Mouse (Mus musculus) C2C12 (cell line): ENCODE data around the gene Cyp3a13. TPM values are rescaled to one million over a fixed set of nuclear protein-coding genes. Genes with fewer than 3 reads are reported as not detected.

Experiments
- H3K27me3 ChIP-seq: one replicate; pipeline ENCODE4 v1.6.1; 2011; ENCODE audit not compliant: control insufficient read depth, insufficient read depth, insufficient read length
- H3K36me3 ChIP-seq: one replicate; pipeline ENCODE4 v1.6.1; 2011; ENCODE audit not compliant: control insufficient read depth, insufficient read depth
- H3K4me3 ChIP-seq: one replicate; pipeline ENCODE4 v1.5.1; 2011; ENCODE audit warnings: mild to moderate bottlenecking, control low read depth; ENCODE audit not compliant: poor library complexity, insufficient read depth, severe bottlenecking
- H3K79me2 ChIP-seq: one replicate; pipeline ENCODE4 v1.6.1; 2011; ENCODE audit not compliant: control insufficient read depth, insufficient read depth
- H3K79me3 ChIP-seq: one replicate; pipeline ENCODE4 v1.6.1; 2011; ENCODE audit warnings: low read depth, control low read depth
- H3ac ChIP-seq: one replicate; pipeline ENCODE3; 2011; ENCODE audit warnings: low read depth; ENCODE audit not compliant: control insufficient read depth, insufficient read length
- CEBPB ChIP-seq: IDR thresholded peaks from one replicate; pipeline ENCODE4 v1.6.1; 2011; ENCODE audit warnings: low read depth, mild to moderate bottlenecking, control low read depth, moderate library complexity
- CTCF ChIP-seq: IDR thresholded peaks from one replicate; pipeline ENCODE4 v1.5.1; 2011; ENCODE audit not compliant: control insufficient read depth, insufficient read depth, insufficient read length
- FOSL1 ChIP-seq: IDR thresholded peaks from one replicate; pipeline ENCODE4 v1.8.0; 2011; ENCODE audit warnings: mild to moderate bottlenecking, low read length; ENCODE audit not compliant: poor library complexity, insufficient read depth, severe bottlenecking
- MAX ChIP-seq: IDR thresholded peaks from one replicate; pipeline ENCODE4 v1.6.1; 2011; ENCODE audit warnings: mild to moderate bottlenecking, control low read depth
- MYOD1 ChIP-seq: IDR thresholded peaks from one replicate; pipeline ENCODE4 v1.6.1; 2011; ENCODE audit warnings: low read depth; ENCODE audit not compliant: control insufficient read depth, insufficient read length
- MYOG ChIP-seq: IDR thresholded peaks from one replicate; pipeline ENCODE4 v1.6.1; 2011; ENCODE audit not compliant: control insufficient read depth, insufficient read length; ENCODE audit errors: extremely low read depth
- USF1 ChIP-seq: IDR thresholded peaks from one replicate; pipeline ENCODE4 v1.6.1; 2011; ENCODE audit warnings: low read depth, mild to moderate bottlenecking, control low read depth, moderate library complexity
- polyA plus RNA-seq: library from polyadenylated mRNA; unstranded; fragments of >200 nt; fragmentation: generic; extraction: Trizol; gene quantifications from one replicate; pipeline ENCODE4 v1.2.1, GENCODE M21; 2012; ENCODE audit warnings: missing spikeins

Gene Cyp3a13
- polyA plus RNA-seq, 1 experiment, result not detected

GRCm38 (mm10) chr5:137922171-137922570 is 752 bp upstream of the Cyp3a13 start:
- Histone ChIP-seq H3ac (no peak overlapping the region), H3K79me3 (no peaks in the 10 kb centered on the region), H3K79me2 (no peaks in the 10 kb centered on the region), H3K27me3 (no peaks in the 10 kb centered on the region), H3K4me3 (no peak overlapping the region), H3K36me3 (no peaks in the 10 kb centered on the region)
- TF ChIP-seq MYOD1, result no peak
- TF ChIP-seq CEBPB, result no peak
- TF ChIP-seq CTCF, result no peak
- TF ChIP-seq FOSL1, result no peak
- TF ChIP-seq MAX, result no peak
- no peak for TF ChIP-seq USF1
- no peak for TF ChIP-seq MYOG

GRCm38 (mm10) chr5:137915550-137915949 is 5.9 kb downstream of the Cyp3a13 start:
- no peaks in the 10 kb centered on the region for H3K36me3 ChIP-seq
- H3K79me3 ChIP-seq, result no peaks in the 10 kb centered on the region
- H3K27me3 ChIP-seq, result no peaks in the 10 kb centered on the region
- H3K4me3 ChIP-seq, result no peak overlapping the region
- no peaks in the 10 kb centered on the region for H3K79me2 ChIP-seq
- TF ChIP-seq USF1, result no peak
- no peak for TF ChIP-seq CTCF
- TF ChIP-seq MYOG, result no peak
- no peak overlapping the region for H3ac ChIP-seq

GRCm38 (mm10) chr5:137914508-137914907 is 6.9 kb downstream of the Cyp3a13 start:
- Histone ChIP-seq H3K36me3 (no peaks in the 10 kb centered on the region), H3K79me2 (no peaks in the 10 kb centered on the region)

GRCm38 (mm10) chr5:137909564-137910262 is 11.7 kb downstream of the Cyp3a13 start:
- no peaks in the 10 kb centered on the region for H3K27me3 ChIP-seq
- no peaks in the 10 kb centered on the region for H3K36me3 ChIP-seq
- no peak overlapping the region for H3K4me3 ChIP-seq
- H3K79me2 ChIP-seq, result no peaks in the 10 kb centered on the region
- no peaks in the 10 kb centered on the region for H3K79me3 ChIP-seq
- no peak for TF ChIP-seq CEBPB
- TF ChIP-seq CTCF, result no peak
- TF ChIP-seq USF1, result no peak
- TF ChIP-seq MYOG, result no peak
- TF ChIP-seq MYOD1, result no peak
- TF ChIP-seq MAX, result no peak
- no peak for TF ChIP-seq FOSL1
- H3ac ChIP-seq, result no peak overlapping the region

More at GRCm38 (mm10) chr5:137914508-137914907, 6.9 kb downstream of the Cyp3a13 start:
- no peak overlapping the region for H3K4me3 ChIP-seq
- no peaks in the 10 kb centered on the region for H3K79me3 ChIP-seq
- H3K27me3 ChIP-seq, result no peaks in the 10 kb centered on the region
- TF ChIP-seq CTCF, result no peak
- TF ChIP-seq MYOD1, result no peak
- no peak overlapping the region for H3ac ChIP-seq

- H3K4me3 ChIP-seq, result no peak overlapping the region
- H3K79me3 ChIP-seq, result no peaks in the 10 kb centered on the region
- H3K79me2 ChIP-seq, result no peaks in the 10 kb centered on the region
- TF ChIP-seq MAX, result no peak
- no peak for TF ChIP-seq CTCF
- TF ChIP-seq FOSL1, result no peak
- TF ChIP-seq USF1, result no peak
- no peak for TF ChIP-seq CEBPB
- no peak for TF ChIP-seq MYOG
- TF ChIP-seq MYOD1, result no peak
- H3K27me3 ChIP-seq, result no peaks in the 10 kb centered on the region
- H3K36me3 ChIP-seq, result no peaks in the 10 kb centered on the region
- H3ac ChIP-seq, result no peak overlapping the region
These were observed 23.6 kb downstream of the Cyp3a13 start for GRCm38 (mm10) chr5:137897812-137898211.

- Histone ChIP-seq H3K27me3 (no peaks in the 10 kb centered on the region), H3K4me3 (no peak overlapping the region), H3K79me2 (no peaks in the 10 kb centered on the region), H3K79me3 (no peaks in the 10 kb centered on the region), H3K36me3 (no peaks in the 10 kb centered on the region), H3ac (no peak overlapping the region)
- TF ChIP-seq MYOD1 (no peak), USF1 (no peak), MAX (no peak), MYOG (no peak), FOSL1 (no peak), CTCF (no peak), CEBPB (no peak)
These were observed 28.5 kb downstream of the Cyp3a13 start for GRCm38 (mm10) chr5:137892954-137893353.
